Mouse (Mus musculus): ENCODE measurements around the gene Olfr1437. TPM values are rescaled to one million over a fixed set of nuclear protein-coding genes. Genes with fewer than 3 reads are reported as not detected.
"Not testable (repeated sequence)": the region's sequence is repeated elsewhere in the genome, so short reads cannot be mapped to it uniquely, and the experiment has no call there.

Olfr1437 gene
- not detected in 2 replicates for polyA plus RNA-seq (2015; fragmentation: Nextera tagmentation; extraction: Ambion mirVana)

DNA sequence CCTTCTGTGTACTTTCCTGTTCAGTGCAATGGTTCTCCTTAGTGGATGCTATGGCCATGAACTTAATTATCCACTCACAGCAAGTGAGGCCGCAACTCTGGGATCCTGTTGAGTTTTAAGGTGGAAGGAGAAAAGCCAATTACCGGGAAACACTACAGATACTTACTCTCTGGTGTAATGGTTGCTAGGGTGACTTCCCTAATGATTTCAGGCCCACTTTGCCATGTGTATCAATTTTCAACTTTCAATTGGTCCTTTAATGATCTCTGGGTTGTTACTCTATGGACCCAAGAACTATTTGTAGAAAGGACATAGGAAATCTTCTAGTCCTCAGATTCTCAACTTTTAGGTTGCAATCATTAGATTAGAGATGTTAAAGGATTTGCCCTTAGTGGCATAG, at the start of gene Olfr1437:
TSS of gene Olfr1437 (minus strand) at position 101 of the 400 bp plus-strand sequence.
- H3K4me2 ChIP-seq, result no peak within 1 kb of the TSS
- ATAC-seq (ENCODE audit: low FRiP score), result no peak
- no peak within 1 kb of the TSS for H3K4me3 ChIP-seq (replicated peaks)
- H3K36me3 ChIP-seq, result no peaks in the 10 kb centered on the region
- no peaks in the 10 kb centered on the region for H3K27me3 ChIP-seq (replicated peaks)
- no peaks in the 10 kb centered on the region for H3K4me1 ChIP-seq
- 62% methylated on average over 2 of the region's 2 CpGs for WGBS
- H3K9ac ChIP-seq (replicated peaks), result no peak within 1 kb of the TSS
- H3K9me3 ChIP-seq (replicated peaks), result no peaks in the 10 kb centered on the region
- no peak within 1 kb of the TSS for H3K27ac ChIP-seq (replicated peaks)

DNA sequence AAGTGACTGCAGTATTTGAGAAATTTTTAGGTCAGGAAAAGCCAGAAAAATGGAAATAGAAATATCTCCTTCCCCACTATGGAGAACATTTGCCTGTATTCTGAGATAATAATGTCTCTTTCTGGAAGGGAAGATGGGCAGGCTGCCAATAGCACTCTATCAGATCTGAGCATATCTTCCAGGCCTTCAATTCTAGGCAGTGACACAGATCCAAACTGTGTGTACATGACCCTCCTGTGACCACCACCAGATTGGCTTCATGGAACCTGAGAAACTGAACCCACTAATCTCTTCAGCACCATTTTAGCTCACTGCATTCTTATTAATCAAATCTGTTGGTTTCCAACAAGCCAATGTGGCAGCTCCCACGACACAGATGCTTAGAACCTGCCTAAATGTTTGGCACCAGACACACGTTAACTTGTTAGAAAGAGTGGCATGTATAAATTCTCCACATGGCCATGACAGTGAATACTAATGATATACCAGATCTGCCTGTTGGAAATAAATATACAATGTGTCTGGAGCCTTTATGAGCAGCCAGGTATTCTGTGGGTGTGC, 49.6 kb upstream of the Olfr1437 start:
- ATAC-seq (ENCODE audit: low FRiP score), result no peak

DNA sequence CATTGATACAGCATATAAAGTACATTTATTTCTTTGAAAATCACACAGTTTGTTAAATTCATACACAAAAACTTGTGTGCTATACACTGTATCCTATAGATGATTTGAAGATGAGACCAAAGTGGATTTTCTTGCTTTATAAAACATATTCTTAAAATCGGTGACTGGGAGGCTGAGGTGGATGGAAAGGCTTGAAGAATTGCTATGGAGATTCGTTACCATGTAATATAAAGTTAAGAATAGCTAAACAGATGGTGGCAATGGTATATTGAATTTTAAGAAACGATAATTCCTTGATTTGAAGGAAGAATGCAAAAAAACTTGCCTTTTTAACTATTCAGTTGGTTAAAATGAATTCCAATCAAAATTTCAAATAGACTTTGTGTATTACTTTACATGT, 48.1 kb upstream of the Olfr1437 start:
- Histone ChIP-seq H3K4me2 (no peak overlapping the region), H3K4me1 (no peaks in the 10 kb centered on the region), H3K9ac (replicated peaks) (no peak overlapping the region), H3K9me3 (replicated peaks) (no peaks in the 10 kb centered on the region), H3K27me3 (replicated peaks) (no peaks in the 10 kb centered on the region), H3K4me3 (replicated peaks) (no peak overlapping the region), H3K27ac (replicated peaks) (no peak overlapping the region), H3K36me3 (no peaks in the 10 kb centered on the region)
- no peak for ATAC-seq (ENCODE audit: low FRiP score)
- WGBS, result 83% methylated on average over 3 of the region's 3 CpGs

More for the DNA sequence above, 49.6 kb upstream of the Olfr1437 start:
- WGBS, result 71% methylated on average over 2 of the region's 2 CpGs
- no peaks in the 10 kb centered on the region for H3K36me3 ChIP-seq
- H3K4me1 ChIP-seq, result no peaks in the 10 kb centered on the region
- H3K4me3 ChIP-seq (replicated peaks), result no peak overlapping the region
- no peaks in the 10 kb centered on the region for H3K27me3 ChIP-seq (replicated peaks)
- no peak overlapping the region for H3K27ac ChIP-seq (replicated peaks)
- no peak overlapping the region for H3K9ac ChIP-seq (replicated peaks)
- no peak overlapping the region for H3K4me2 ChIP-seq
- no peaks in the 10 kb centered on the region for H3K9me3 ChIP-seq (replicated peaks)

DNA sequence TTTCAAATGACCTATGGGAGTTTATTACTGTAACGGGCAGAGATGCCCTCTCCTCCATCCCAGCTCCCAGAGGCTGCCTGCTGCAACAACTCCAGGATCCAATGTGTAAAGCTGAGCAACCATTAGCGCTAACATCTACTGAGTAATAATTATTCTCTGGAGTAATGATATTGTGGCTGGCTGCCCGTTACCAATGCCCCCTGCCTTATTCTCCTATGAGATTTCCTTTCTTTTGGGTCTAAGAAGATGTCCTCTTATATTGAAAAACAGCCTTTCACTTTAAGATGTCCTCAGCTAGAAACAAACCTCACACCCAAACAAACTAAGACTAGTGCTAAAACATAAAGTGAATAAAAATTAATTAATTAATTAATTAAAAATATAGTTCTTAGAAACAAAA, 10.9 kb upstream of the Olfr1437 start, which contains the start of gene Olfr1438-ps1:
TSS of gene Olfr1438-ps1 (minus strand) at position 101 of the 400 bp plus-strand sequence.
- Histone ChIP-seq H3K4me3 (replicated peaks) (no peak within 1 kb of the TSS), H3K36me3 (no peaks in the 10 kb centered on the region), H3K27me3 (replicated peaks) (no peaks in the 10 kb centered on the region), H3K27ac (replicated peaks) (no peak within 1 kb of the TSS), H3K4me1 (no peaks in the 10 kb centered on the region), H3K9ac (replicated peaks) (no peak within 1 kb of the TSS), H3K4me2 (no peak within 1 kb of the TSS), H3K9me3 (replicated peaks) (no peaks in the 10 kb centered on the region)
- 87% methylated on average over 3 of the region's 3 CpGs for WGBS
- ATAC-seq (ENCODE audit: low FRiP score), result no peak

DNA sequence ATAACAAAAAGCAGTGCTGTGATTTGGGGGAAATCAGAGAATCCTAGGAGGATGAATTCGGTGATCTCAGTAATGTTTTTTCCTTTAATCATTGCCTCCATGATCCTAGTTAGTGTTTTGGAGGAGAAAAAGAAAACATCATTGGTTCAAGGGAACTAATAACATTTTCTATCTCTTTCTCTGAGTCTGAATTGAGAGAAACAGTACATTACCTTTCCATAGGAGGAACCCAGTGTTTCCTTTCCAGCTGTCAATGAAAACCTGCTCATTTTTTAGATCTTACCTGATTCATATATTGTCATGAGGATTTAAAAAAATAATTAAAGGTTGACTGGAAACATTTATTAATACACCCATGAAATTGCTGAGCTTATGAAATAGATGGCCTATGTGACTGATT, 25.9 kb downstream of the Olfr1437 start, which contains the start of gene Olfr1436:
TSS of gene Olfr1436 (minus strand) at position 101 of the 400 bp plus-strand sequence.
- not testable (repeated sequence) for H3K27ac ChIP-seq (replicated peaks); H3K4me2 ChIP-seq; H3K36me3 ChIP-seq; H3K4me1 ChIP-seq; H3K9me3 ChIP-seq (replicated peaks); H3K9ac ChIP-seq (replicated peaks); ATAC-seq (ENCODE audit: low FRiP score); H3K27me3 ChIP-seq (replicated peaks); H3K4me3 ChIP-seq (replicated peaks)
- WGBS, result 82% methylated on average over 1 of the region's 1 CpGs

DNA sequence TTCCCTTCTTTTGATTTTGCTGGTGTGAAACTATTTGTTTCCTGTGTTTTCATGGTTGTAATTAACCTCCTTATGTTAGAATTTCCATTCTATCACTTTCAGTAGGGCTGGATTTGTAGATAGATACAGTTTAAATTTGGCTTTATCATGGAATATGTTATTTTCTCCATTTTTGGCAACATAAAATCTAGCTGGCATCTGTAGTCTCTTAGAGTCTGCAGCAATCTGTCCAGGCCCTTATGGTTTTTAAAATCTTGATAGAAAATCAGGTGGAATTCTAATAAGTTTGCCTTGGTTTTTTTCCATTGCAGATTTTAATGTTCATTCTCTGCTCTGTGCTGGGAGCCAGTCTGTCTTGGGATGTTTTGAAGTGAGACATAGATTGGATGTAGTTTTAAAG, 31.9 kb downstream of the Olfr1437 start:
- ATAC-seq (ENCODE audit: low FRiP score), result no peak
- Histone ChIP-seq H3K27me3 (replicated peaks) (no peaks in the 10 kb centered on the region), H3K36me3 (no peaks in the 10 kb centered on the region), H3K4me1 (no peaks in the 10 kb centered on the region), H3K27ac (replicated peaks) (no peak overlapping the region), H3K9me3 (replicated peaks) (no peaks in the 10 kb centered on the region), H3K4me2 (no peak overlapping the region), H3K9ac (replicated peaks) (no peak overlapping the region), H3K4me3 (replicated peaks) (no peak overlapping the region)

DNA sequence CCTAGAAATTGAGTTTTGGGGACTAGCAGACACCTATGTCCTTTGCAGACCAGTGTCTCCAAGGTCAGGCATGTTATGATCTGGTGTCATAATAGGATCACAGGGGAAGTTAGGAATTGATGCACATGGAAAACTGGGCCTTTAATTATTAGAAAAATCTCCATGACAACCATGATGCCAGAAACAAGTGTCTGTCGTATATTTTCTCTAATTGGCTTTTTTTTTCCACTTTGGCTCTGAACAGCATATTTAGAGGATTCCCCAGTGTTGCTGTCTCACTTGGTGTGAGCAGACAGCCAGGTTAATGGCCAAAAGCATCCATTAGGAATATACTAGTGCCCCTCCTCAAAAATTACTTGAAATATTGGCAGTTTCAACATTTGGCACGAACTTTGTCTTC, 45.3 kb downstream of the Olfr1437 start, which contains the start of gene Olfr1434:
TSS of gene Olfr1434 (plus strand) at position 301 of the 400 bp plus-strand sequence.
- no peak for ATAC-seq (ENCODE audit: low FRiP score)
- no peak within 1 kb of the TSS for H3K4me2 ChIP-seq
- WGBS, result 81% methylated on average over 2 of the region's 2 CpGs
- no peak within 1 kb of the TSS for H3K27ac ChIP-seq (replicated peaks)
- no peaks in the 10 kb centered on the region for H3K9me3 ChIP-seq (replicated peaks)
- H3K4me1 ChIP-seq, result no peaks in the 10 kb centered on the region
- no peak within 1 kb of the TSS for H3K4me3 ChIP-seq (replicated peaks)
- no peaks in the 10 kb centered on the region for H3K36me3 ChIP-seq
- no peaks in the 10 kb centered on the region for H3K27me3 ChIP-seq (replicated peaks)
- H3K9ac ChIP-seq (replicated peaks), result no peak within 1 kb of the TSS

Other genes with a start within 250 kb of the Olfr1437 start
- gene Olfr1425, start 247.4 kb downstream of the Olfr1437 start, polyA plus RNA-seq (2015; fragmentation: Nextera tagmentation; extraction: Ambion mirVana), result not detected in 2 replicates
- not detected in 2 replicates for gene Olfr1426, start 233.1 kb downstream of the Olfr1437 start, polyA plus RNA-seq (2015; fragmentation: Nextera tagmentation; extraction: Ambion mirVana)
- gene Olfr1427, start 221.8 kb downstream of the Olfr1437 start, polyA plus RNA-seq (2015; fragmentation: Nextera tagmentation; extraction: Ambion mirVana), result not detected in 2 replicates
- gene Olfr1428, start 209.2 kb downstream of the Olfr1437 start, polyA plus RNA-seq (2015; fragmentation: Nextera tagmentation; extraction: Ambion mirVana), result not detected in 2 replicates
- gene Olfr76, start 201.9 kb downstream of the Olfr1437 start, polyA plus RNA-seq (2015; fragmentation: Nextera tagmentation; extraction: Ambion mirVana), result not detected in 2 replicates
- not detected in 2 replicates for gene Olfr1555-ps1, start 155.0 kb downstream of the Olfr1437 start, polyA plus RNA-seq (2015; fragmentation: Nextera tagmentation; extraction: Ambion mirVana)
- not detected in 2 replicates for gene Olfr1431, start 124.5 kb downstream of the Olfr1437 start, polyA plus RNA-seq (2015; fragmentation: Nextera tagmentation; extraction: Ambion mirVana)
- gene Olfr1432, start 92.5 kb downstream of the Olfr1437 start, polyA plus RNA-seq (2015; fragmentation: Nextera tagmentation; extraction: Ambion mirVana), result not detected in 2 replicates
- not detected in 2 replicates for gene Olfr262, start 83.4 kb downstream of the Olfr1437 start, polyA plus RNA-seq (2015; fragmentation: Nextera tagmentation; extraction: Ambion mirVana)
- gene Olfr235, start 64.1 kb downstream of the Olfr1437 start, polyA plus RNA-seq (2015; fragmentation: Nextera tagmentation; extraction: Ambion mirVana), result not detected in 2 replicates
- not detected in 2 replicates for gene Olfr1434, start 45.2 kb downstream of the Olfr1437 start, polyA plus RNA-seq (2015; fragmentation: Nextera tagmentation; extraction: Ambion mirVana)
- not detected in 2 replicates for gene Olfr1436, start 26.0 kb downstream of the Olfr1437 start, polyA plus RNA-seq (2015; fragmentation: Nextera tagmentation; extraction: Ambion mirVana)
- gene Olfr1438-ps1, start 10.8 kb upstream of the Olfr1437 start, polyA plus RNA-seq (2015; fragmentation: Nextera tagmentation; extraction: Ambion mirVana), result not detected in 2 replicates
- gene Olfr1440, start 62.2 kb upstream of the Olfr1437 start, polyA plus RNA-seq (2015; fragmentation: Nextera tagmentation; extraction: Ambion mirVana), result not detected in 2 replicates
- not detected in 2 replicates for gene Olfr1441, start 92.3 kb upstream of the Olfr1437 start, polyA plus RNA-seq (2015; fragmentation: Nextera tagmentation; extraction: Ambion mirVana)
- gene Pfpl, start 102.8 kb upstream of the Olfr1437 start, polyA plus RNA-seq (2015; fragmentation: Nextera tagmentation; extraction: Ambion mirVana), result not detected in 2 replicates
- gene Mpeg1, start 135.7 kb upstream of the Olfr1437 start, polyA plus RNA-seq (2015; fragmentation: Nextera tagmentation; extraction: Ambion mirVana), result 0.61 and 0.88 TPM in 2 replicates
- gene Dtx4, start 176.4 kb upstream of the Olfr1437 start, polyA plus RNA-seq (2015; fragmentation: Nextera tagmentation; extraction: Ambion mirVana), result 34.1 and 34.5 TPM in 2 replicates
- 6.2 and 11.7 TPM in 2 replicates for gene Fam111a, start 220.6 kb upstream of the Olfr1437 start, polyA plus RNA-seq (2015; fragmentation: Nextera tagmentation; extraction: Ambion mirVana)

Data from neural tube, embryonic 15.5 days (tissue).